Mouse (Mus musculus): Measurements from ENCODE around the gene Mrpl54.
A peak's percentile ranks its signal among the peaks of the same experiment; 100 is the strongest.

Mrpl54 gene

GRCm38 (mm10) chr10:81259225-81259884 is 7.4 kb downstream of the Mrpl54 start:
- DNase-seq (ENCODE audit: low spot score), result no peak

DNA sequence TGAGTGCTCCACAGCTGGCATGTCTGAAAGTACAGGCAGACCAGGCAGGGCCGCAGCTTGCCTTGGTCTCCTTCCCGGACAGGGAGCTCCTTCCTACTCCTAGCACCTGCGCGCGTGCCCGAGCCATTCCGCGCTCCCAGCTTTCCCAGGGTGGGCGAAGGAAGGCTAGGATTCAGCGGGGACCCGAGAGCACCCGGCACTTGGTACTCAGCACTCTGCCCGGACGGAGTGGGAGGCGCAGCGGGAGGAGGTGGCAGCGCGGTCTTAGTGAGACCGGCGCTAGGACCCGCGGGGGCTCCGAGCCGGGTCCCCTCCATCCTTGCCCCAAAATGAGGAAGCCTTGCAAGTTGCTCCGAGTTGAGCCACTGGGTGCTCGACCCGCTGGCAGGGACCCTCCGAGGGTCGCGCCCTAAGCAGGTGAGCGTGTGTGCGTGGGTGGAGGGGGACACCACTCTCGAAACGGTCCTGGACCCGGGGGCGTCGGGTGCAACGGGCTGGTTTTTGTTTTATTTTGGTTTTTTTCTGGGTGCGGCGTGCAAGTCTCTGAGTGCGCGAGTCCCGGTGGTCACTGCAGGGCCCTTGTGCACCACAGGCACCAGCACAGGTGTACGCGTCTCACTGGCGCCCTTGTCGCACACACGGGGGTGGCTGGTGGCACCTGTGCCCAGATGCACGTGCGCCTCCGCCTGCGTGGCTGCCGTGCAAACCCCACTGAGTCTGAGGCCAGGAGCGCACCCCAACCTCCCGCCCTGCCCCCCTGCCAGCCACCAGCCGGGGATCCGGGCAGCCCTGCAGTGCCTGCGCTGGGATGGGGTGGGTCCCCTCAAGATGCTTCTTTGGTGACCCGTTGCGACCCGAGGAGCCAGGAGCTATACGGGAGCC is 9.3 kb downstream of the Mrpl54 start:
- no peak for DNase-seq (ENCODE audit: low spot score)

- no peak for DNase-seq (ENCODE audit: low spot score)
These were observed 11.8 kb downstream of the Mrpl54 start for GRCm38 (mm10) chr10:81254886-81255285.

GRCm38 (mm10) chr10:81252424-81253419 is 14.0 kb downstream of the Mrpl54 start, which contains the start of gene Matk:
TSS of gene Matk (plus strand) at chr10:81252935.
- no peak for DNase-seq (ENCODE audit: low spot score)

DNA sequence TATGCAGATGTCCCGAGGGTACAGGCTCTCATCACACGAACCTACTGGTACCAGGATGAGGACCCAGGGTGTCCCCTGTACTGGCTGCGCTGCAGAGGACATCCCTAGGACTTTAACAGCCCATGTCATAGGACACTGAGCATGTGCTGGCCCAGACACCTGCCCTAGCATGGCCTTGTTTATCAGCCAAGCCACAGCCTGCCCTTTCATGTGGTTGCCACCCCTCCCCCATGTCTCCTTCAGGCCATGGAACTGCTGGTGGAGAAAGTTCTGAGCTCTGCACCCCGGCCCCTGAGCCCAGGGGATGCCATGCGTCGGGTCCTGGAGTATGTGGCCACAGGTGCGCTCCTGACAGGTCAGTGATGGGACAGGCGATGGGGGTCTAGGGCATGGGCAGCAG is 17.3 kb downstream of the Mrpl54 start:
- DNase-seq (ENCODE audit: low spot score), result no peak

GRCm38 (mm10) chr10:81247804-81248203 is 18.9 kb downstream of the Mrpl54 start:
- DNase-seq (ENCODE audit: low spot score), result no peak

DNA sequence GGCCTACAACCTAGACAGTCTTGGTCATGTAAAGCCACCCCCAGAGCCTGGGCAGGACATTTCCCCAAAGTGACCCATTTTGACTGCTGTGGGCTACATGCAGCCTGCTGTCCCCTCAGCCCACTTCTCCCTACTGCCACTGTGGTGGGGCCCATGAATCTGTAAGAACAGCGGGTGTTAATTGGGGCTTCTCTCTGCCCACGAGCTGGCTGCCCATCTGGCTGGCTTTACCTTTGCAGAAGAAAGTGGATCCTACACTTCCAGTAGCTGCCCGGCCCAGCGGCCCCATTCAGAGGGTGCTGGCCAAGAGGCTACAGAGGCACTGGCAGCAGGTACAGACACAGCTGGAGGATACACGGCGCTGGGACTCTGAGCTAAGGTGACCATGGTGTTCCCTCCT is 21.6 kb downstream of the Mrpl54 start:
- DNase-seq (ENCODE audit: low spot score), result no peak

- peak; percentile 52 for DNase-seq (ENCODE audit: low spot score)
These were observed 22.1 kb downstream of the Mrpl54 start for GRCm38 (mm10) chr10:81244595-81244994.

DNA sequence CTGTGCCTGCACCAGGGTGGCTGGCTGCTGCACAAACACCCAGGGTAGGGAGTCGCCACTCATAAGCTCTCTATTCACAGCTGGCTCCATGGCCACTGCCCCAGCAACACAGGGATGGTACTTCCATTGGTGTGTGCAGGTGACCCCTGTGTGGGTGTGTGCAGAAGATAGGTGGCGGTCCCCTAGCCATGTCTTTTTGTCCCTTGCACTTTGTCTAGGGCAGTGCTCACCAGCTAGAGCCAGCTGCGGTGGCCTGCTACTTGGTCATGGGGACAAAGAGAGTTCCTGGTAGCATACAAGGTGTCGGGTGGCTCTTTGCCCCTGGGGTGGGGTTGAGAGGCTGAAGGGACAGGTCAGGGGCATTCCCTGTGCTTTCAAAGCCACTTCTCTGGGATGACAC is 22.6 kb downstream of the Mrpl54 start:
- no peak for DNase-seq (ENCODE audit: low spot score)

DNA sequence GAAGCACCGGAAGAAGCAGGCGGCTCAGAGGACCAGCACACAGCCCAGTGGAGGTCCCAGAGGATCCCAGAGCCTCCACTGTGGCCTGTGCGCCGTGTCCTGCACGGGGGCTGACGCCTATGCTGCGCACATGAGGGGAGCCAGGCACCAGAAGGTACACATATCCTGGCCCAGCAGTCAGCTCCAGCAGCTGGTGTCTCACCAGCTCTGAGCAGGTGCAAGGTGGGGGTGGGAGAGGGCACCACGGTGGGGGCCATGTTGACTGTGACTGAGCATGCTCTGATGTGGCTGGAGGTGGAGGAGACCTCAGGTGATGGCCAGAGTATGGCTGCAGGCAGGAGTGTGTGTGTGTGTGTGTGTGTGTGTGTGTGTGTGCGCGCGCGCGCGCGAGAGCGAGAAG is 24.7 kb downstream of the Mrpl54 start:
- no peak for DNase-seq (ENCODE audit: low spot score)

DNA sequence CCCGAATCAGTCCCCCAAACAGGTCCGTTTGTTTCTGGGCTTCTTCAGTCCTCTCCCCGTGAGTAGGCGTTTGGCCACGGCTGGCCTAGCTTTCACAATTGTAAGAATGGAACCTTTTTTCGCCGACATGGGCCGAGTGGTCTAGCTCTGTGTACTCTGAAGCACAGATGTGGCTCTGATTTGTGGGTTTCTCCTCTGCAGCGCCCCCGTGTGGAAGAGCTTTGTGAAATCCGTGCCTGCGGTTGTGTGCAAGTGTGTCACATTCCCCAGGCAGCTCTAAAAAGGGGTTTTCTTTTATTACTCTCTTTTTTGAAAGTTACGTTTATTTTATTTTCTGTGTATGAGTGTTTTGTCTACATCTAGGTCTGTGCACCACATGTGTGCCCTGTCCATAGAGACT is 25.9 kb downstream of the Mrpl54 start:
- DNase-seq (ENCODE audit: low spot score), result no peak

GRCm38 (mm10) chr10:81238618-81239017 is 28.1 kb downstream of the Mrpl54 start:
- DNase-seq (ENCODE audit: low spot score), result no peak

- no peak for DNase-seq (ENCODE audit: low spot score)
These were observed 30.1 kb downstream of the Mrpl54 start for GRCm38 (mm10) chr10:81236471-81237268.

DNA sequence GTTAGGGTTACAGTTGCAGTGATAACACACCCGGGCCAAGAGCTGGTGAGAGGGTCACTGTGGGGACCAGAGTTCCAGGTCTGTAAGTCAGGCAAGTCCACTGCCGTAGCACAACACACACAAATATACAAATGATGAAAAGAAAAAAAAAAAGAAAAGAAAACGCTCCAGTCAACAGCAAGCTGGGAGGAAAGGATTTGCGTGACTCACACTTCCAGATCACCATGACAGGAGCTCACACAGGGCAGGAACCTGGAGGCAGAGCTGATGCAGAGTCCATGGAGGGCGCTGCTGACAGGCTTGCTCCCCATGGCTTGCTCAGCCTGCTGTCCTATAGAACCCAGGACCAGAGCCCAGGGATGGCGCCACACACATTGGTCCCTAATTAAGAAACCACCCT is 32.5 kb downstream of the Mrpl54 start:
- DNase-seq (ENCODE audit: low spot score), result no peak

GRCm38 (mm10) chr10:81233226-81233585 is 33.5 kb downstream of the Mrpl54 start:
- no peak for DNase-seq (ENCODE audit: low spot score)

DNA sequence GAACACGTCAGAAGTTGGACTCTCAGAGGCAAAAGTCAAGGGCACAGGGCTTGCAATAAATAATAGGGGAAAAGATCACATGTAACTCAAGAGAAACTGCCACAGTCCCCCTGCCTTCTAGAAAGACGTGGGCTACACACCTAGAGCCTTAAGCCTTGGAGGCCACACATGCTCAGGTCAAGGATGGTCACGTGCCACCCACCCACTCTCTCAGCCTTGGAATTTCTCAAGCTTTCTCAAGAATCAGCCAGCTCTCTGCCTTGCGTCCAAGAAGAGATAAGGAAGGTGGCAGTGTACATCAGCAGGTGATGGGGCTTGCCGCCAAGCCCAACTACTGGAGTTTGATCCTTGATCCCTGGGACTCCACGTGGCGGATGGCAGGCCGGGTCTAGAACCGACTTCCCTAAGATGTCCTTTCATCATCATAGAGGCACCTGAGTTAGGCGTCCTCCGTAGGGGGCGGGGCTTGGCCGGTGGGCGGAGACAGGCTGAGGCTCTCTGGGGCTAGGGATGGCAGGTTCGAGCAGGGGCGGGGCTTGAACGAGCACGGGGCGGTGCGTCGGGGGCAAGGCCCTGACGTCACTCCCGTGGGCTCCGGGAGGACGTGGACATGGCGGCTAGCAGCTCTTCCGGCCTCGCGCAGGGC is 34.0 kb downstream of the Mrpl54 start, which contains the start of gene Zfr2:
Zfr2 (plus strand) TSS at position 576 of the 646 bp plus-strand sequence.
- peak; percentile 81 for DNase-seq (ENCODE audit: low spot score)

DNA sequence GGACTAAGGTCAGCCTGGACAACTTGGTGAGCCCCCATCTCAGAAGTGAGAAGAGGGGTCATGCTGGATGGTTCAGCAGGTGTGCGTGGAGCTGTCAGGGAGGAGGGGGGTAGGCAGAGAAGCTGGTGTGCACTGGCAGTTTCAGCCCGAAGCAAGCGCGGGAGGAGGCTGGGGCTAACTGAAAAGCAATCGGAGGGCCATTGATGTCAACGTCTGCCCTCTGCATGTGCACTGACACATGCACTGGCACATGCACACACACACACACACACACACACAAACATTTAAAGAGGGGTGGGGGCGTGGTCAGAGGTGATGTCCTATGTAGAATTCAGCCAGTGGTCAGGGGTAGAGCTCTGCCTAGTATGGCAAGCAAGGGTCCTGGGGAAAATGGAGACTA is 35.3 kb downstream of the Mrpl54 start:
- no peak for DNase-seq (ENCODE audit: low spot score)

DNA sequence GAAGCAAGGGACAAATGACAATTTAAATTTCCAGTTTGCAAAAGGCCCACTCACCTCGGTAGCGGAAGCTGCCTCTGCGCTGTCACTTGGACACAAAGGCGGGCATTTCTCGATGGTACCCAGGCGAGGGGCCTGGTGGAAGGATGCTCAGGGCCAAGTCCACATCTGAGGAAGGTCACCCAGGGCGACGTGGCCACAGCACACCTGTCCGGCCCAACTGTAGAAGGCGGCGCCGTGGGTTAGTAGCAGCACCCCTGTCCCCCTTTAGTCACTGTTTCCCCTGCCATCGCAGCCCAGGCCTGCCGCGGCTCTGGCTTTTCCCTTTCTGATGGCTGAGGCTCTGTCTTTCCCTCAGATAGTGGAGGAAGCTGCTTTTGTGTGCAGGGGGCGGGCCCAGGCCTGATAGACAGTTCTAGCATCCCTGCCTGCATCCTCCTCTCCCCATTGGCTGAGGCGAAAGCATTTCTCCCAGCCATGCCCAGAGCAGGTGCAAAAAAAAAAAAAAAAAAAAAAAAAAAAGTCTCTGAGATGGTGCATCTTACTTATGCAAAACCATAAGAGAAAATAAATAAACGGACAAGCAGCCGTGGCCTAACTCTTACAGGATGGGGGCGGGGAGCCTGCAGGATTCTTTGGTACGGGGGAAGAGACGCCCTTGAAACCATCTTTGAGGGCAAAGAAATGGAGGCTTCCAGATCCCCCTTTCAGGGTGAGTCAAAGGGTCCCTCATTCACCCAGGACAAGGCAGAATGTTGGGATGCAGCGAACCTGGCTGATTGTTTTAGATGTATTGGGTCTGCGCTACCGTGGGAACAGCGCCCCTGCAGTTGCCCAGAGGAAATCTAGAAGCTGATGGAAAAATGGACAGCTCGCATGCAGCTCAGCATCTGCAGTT is 36.0 kb downstream of the Mrpl54 start, which contains the start of gene Atcay:
Atcay (minus strand) TSS at position 396 of the 895 bp plus-strand sequence.
- no peak for DNase-seq (ENCODE audit: low spot score)

GRCm38 (mm10) chr10:81229735-81230437 is 36.8 kb downstream of the Mrpl54 start:
- no peak for DNase-seq (ENCODE audit: low spot score)

Data from urinary bladder, postnatal 10 days (tissue).